Mouse (Mus musculus): Measurements from ENCODE around the gene Rfc1. TPM values are rescaled to one million over a fixed set of nuclear protein-coding genes. Genes with fewer than 3 reads are reported as not detected.
A peak's percentile ranks its signal among the peaks of the same experiment; 100 is the strongest.

Gene Rfc1
- 50.2 and 50.6 TPM in 2 replicates for total RNA-seq (2012; rRNA removed)
- polyA plus RNA-seq (2012; ENCODE audit: insufficient read depth in 1 of 2, insufficient read length in 2 of 2, low read depth in 1 of 2, low replicate concordance in 2 of 2, missing spikeins in 1 of 2), result 1,000 to 10,000 TPM in 1 of 2 experiments, 10 to 100 TPM in 1; 51.5 to 2,723 TPM

DNA sequence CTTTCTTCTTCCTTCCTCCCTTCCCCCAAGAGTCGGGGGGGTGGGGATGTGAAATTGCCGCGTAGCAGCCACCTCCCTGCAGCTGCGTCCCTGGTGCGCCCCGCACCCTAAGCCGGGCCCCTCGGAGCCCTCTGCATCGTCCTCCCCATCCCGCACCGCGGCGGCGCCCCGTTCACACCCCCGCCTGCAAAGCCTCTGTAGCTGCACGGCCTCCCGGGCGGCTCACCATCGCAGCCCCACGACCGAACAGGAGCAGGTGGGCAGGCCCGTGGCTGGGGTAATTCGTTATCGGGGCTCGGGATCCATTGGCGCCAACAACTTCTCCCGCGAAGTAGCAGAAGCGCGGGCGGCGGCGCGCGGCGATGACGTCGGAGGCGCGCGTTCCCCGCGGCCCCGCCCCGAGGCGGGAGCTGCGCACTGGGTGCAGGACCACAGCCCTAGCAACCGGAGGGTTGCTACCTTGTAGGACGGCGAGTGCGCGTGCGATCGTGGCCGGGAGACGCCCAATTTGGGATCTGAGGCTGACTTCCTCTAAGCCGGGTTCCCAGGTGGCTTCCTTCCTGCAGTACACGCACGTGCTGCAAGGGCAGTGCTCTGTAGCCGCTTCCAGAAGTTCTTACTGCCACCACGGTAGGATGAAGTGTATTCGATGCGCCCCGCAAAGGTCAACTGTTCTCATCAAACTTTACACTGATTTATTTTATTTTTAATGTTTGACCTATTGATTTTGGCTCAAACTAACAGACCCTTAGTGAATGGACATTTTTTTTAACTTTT lies at the start of gene Rfc1:
Rfc1 (minus strand) TSS at position 373 of the 777 bp plus-strand sequence.
- Histone ChIP-seq H3K27ac (ENCODE audit: control insufficient read depth, low read depth, low read length) (peak within 1 kb of the TSS; percentile 83), H3K79me2 (ENCODE audit: control insufficient read depth, insufficient read depth, low read length, poor library complexity) (peaks cover 24% of the 10 kb centered on the region), H3K9me3 (replicated peaks; ENCODE audit: insufficient read depth, low read length) (no peaks in the 10 kb centered on the region), H3K9ac (ENCODE audit: control insufficient read depth, low read depth, low read length, poor library complexity, severe bottlenecking) (peak within 1 kb of the TSS; percentile 94), H3K27me3 (ENCODE audit: control insufficient read depth in 1 of 2, insufficient read depth in 2 of 2, low read length in 2 of 2) (no peaks in the 10 kb centered on the region), H3K4me3 (ENCODE audit: control insufficient read depth in 1 of 2, insufficient read depth in 1 of 2, low read depth in 2 of 2, low read length in 2 of 2) (peak within 1 kb of the TSS; percentile 61 to 80), H3K36me3 (ENCODE audit: control insufficient read depth in 1 of 2, insufficient read depth in 2 of 2, low read length in 2 of 2) (peaks cover 0 to 16% of the 10 kb centered on the region in 2 experiments; a peak in 3 of 4 replicates), H3K4me1 (ENCODE audit: control insufficient read depth in 1 of 2, insufficient read depth in 2 of 2, low read length in 2 of 2) (peaks cover 0 to 12% of the 10 kb centered on the region in 2 experiments; a peak in 2 of 4 replicates)
- peak; percentile 97 for DNase-seq (ENCODE audit: low read depth, low spot score)
- TF ChIP-seq ETS1 (IDR thresholded peaks at IDR 0.05; ENCODE audit: low read depth, low read length) (peak; percentile 53; the same call in 1 of the 2 replicates), ZMIZ1 (IDR thresholded peaks at IDR 0.05; ENCODE audit: low read depth, low read length) (peak; percentile 53; the same call in 1 of the 2 replicates), SMC3 (IDR thresholded peaks at IDR 0.05; ENCODE audit: low read depth, low read length) (no peak), MYC (IDR thresholded peaks at IDR 0.05; ENCODE audit: low read depth, low read length) (peak; percentile 97), TCF12 (IDR thresholded peaks at IDR 0.05; ENCODE audit: low read depth, low read length) (peak; percentile 59), RCOR1 (IDR thresholded peaks at IDR 0.05; ENCODE audit: low read depth, low read length) (peak; percentile 45; the same call in 1 of the 2 replicates), ZC3H11A (IDR thresholded peaks at IDR 0.05; ENCODE audit: low read depth, low read length) (no peak), CHD2 (IDR thresholded peaks at IDR 0.05; ENCODE audit: low read length) (0 out of 2 replicates have a peak, but pooled peaks have one; percentile 24), E2F4 (IDR thresholded peaks at IDR 0.05; ENCODE audit: borderline replicate concordance, low read depth, low read length) (peak; percentile 96), ZNF384 (IDR thresholded peaks at IDR 0.05; ENCODE audit: low read depth, low read length) (0 out of 2 replicates have a peak, but pooled peaks have one; percentile 27), POLR2AphosphoS2 (IDR thresholded peaks at IDR 0.05; ENCODE audit: low read length) (peak; percentile 73), HCFC1 (IDR thresholded peaks at IDR 0.05; ENCODE audit: low read depth, low read length) (peak; percentile 79), EP300 (IDR thresholded peaks at IDR 0.05; ENCODE audit: low read depth in 1 of 2, low read length in 2 of 2) (peak in 1 of 2 experiments; percentile 26; a peak in 1 of 4 replicates), TBP (IDR thresholded peaks at IDR 0.05; ENCODE audit: low read depth, low read length) (peak; percentile 38; the same call in 1 of the 2 replicates), NELFE (IDR thresholded peaks at IDR 0.05; ENCODE audit: low read depth, low read length) (peak; percentile 66), MEF2A (IDR thresholded peaks at IDR 0.05; ENCODE audit: extremely low read depth, insufficient replicate concordance, low read depth, low read length, poor library complexity, severe bottlenecking) (no peak), CTCF (IDR thresholded peaks at IDR 0.05 in 2 of 3, conservative IDR thresholded peaks at IDR 0.05 in 1 of 3; ENCODE audit: control insufficient read depth in 1 of 3, insufficient read depth in 1 of 3, low read depth in 2 of 3, low read length in 3 of 3, poor library complexity in 1 of 3, severe bottlenecking in 1 of 3) (no peak), CHD1 (IDR thresholded peaks at IDR 0.05; ENCODE audit: low read depth, low read length) (no peak), TAL1 (IDR thresholded peaks at IDR 0.05; ENCODE audit: low read length) (no peak), UBTF (IDR thresholded peaks at IDR 0.05; ENCODE audit: borderline replicate concordance, insufficient read depth, low read depth, low read length) (no peak), MXI1 (IDR thresholded peaks at IDR 0.05; ENCODE audit: low read depth, low read length) (peak; percentile 97), BHLHE40 (IDR thresholded peaks at IDR 0.05; ENCODE audit: borderline replicate concordance, low read depth, low read length) (peak; percentile 95), MAX (IDR thresholded peaks at IDR 0.05; ENCODE audit: low read length) (peak; percentile 97), KAT2A (conservative IDR thresholded peaks at IDR 0.05; ENCODE audit: low read depth, low read length) (peak; percentile 54; the same call in 1 of the 2 replicates), GABPA (IDR thresholded peaks at IDR 0.05; ENCODE audit: low read depth, low read length) (no peak), JUND (IDR thresholded peaks at IDR 0.05; ENCODE audit: low read depth, low read length) (no peak), MAFK (IDR thresholded peaks at IDR 0.05; ENCODE audit: borderline replicate concordance, low read depth, low read length) (no peak), MAZ (IDR thresholded peaks at IDR 0.05; ENCODE audit: low read depth, low read length) (peak; percentile 39; the same call in 1 of the 2 replicates), SIN3A (IDR thresholded peaks at IDR 0.05; ENCODE audit: low read length) (peak; percentile 91), POLR2AphosphoS5 (IDR thresholded peaks at IDR 0.05; ENCODE audit: borderline replicate concordance, low read depth, low read length) (no peak), ZKSCAN1 (IDR thresholded peaks at IDR 0.05; ENCODE audit: low read depth, low read length) (no peak), RAD21 (IDR thresholded peaks at IDR 0.05; ENCODE audit: low read depth, low read length) (no peak), POLR2A (IDR thresholded peaks at IDR 0.05; ENCODE audit: control insufficient read depth in 1 of 2, insufficient read depth in 1 of 2, low read depth in 1 of 2, low read length in 2 of 2, poor library complexity in 1 of 2) (peak; percentile 81 to 85; a peak in 3 of 4 replicates), ELF1 (IDR thresholded peaks at IDR 0.05; ENCODE audit: low read depth, low read length) (peak; percentile 66; the same call in 1 of the 2 replicates), USF1 (IDR thresholded peaks at IDR 0.05; ENCODE audit: low read depth, low read length) (peak; percentile 38; the same call in 1 of the 2 replicates)
